Mouse (Mus musculus) gastrocnemius, adult 18-20 months (tissue): Measurements from ENCODE around the gene Fras1. TPM values are rescaled to one million over a fixed set of nuclear protein-coding genes. Genes with fewer than 3 reads are reported as not detected.

Experiments used
- DNase-seq: peaks from one replicate; pipeline ENCODE4 v3.0.0; 2021; ENCODE audit warnings: low spot score
- total RNA-seq, 2 experiments: library from RNA; stranded (reverse); gene quantifications; 2 replicates each; pipeline ENCODE4 v1.2.3; 2021

Fras1 gene
- total RNA-seq, 2 experiments from 2014 or later, result 0.84 to 1.1 TPM

- no peak for DNase-seq
These were observed 28.8 kb downstream of the Fras1 start for GRCm38 (mm10) chr5:96402555-96402954.

- no peak for DNase-seq
These were observed 31.5 kb downstream of the Fras1 start for GRCm38 (mm10) chr5:96405139-96405842.

GRCm38 (mm10) chr5:96408291-96408690, 34.5 kb downstream of the Fras1 start:
- no peak for DNase-seq

- DNase-seq, result no peak
These were observed 39.1 kb downstream of the Fras1 start for GRCm38 (mm10) chr5:96412754-96413394.

GRCm38 (mm10) chr5:96417121-96417520, 43.4 kb downstream of the Fras1 start:
- no peak for DNase-seq

- no peak for DNase-seq
These were observed 47.8 kb downstream of the Fras1 start for GRCm38 (mm10) chr5:96421550-96421949.

GRCm38 (mm10) chr5:96422716-96423115, 49.0 kb downstream of the Fras1 start:
- DNase-seq, result no peak

GRCm38 (mm10) chr5:96425391-96425790, 51.6 kb downstream of the Fras1 start:
- no peak for DNase-seq

- DNase-seq, result no peak
These were observed 55.9 kb downstream of the Fras1 start for GRCm38 (mm10) chr5:96429532-96430141.

GRCm38 (mm10) chr5:96437870-96438269, 64.1 kb downstream of the Fras1 start:
- no peak for DNase-seq

- DNase-seq, result peak; percentile 30
These were observed 66.1 kb downstream of the Fras1 start for GRCm38 (mm10) chr5:96439811-96440210.

GRCm38 (mm10) chr5:96447460-96447859, 73.7 kb downstream of the Fras1 start:
- no peak for DNase-seq

GRCm38 (mm10) chr5:96452027-96452426, 78.3 kb downstream of the Fras1 start:
- no peak for DNase-seq

GRCm38 (mm10) chr5:96453386-96453785, 79.6 kb downstream of the Fras1 start:
- no peak for DNase-seq

- DNase-seq, result no peak
These were observed 80.7 kb downstream of the Fras1 start for GRCm38 (mm10) chr5:96454422-96454821.

- DNase-seq, result no peak
These were observed 81.5 kb downstream of the Fras1 start for GRCm38 (mm10) chr5:96455241-96455640.

GRCm38 (mm10) chr5:96457436-96457958, 83.7 kb downstream of the Fras1 start:
- DNase-seq, result no peak

GRCm38 (mm10) chr5:96459605-96460004, 85.8 kb downstream of the Fras1 start:
- no peak for DNase-seq

- DNase-seq, result no peak
These were observed 88.4 kb downstream of the Fras1 start for GRCm38 (mm10) chr5:96462197-96462596.

GRCm38 (mm10) chr5:96466461-96466860, 92.7 kb downstream of the Fras1 start:
- DNase-seq, result no peak

- DNase-seq, result no peak
These were observed 98.2 kb downstream of the Fras1 start for GRCm38 (mm10) chr5:96471995-96472394.

GRCm38 (mm10) chr5:96475488-96475887, 101.7 kb downstream of the Fras1 start:
- no peak for DNase-seq
